Mouse (Mus musculus) ES-Bruce4 (cell line): ENCODE measurements around the gene Glrp1.

Experiments used
- CTCF ChIP-seq: IDR thresholded peaks from one replicate; pipeline ENCODE4 v1.8.1; 2011; ENCODE audit warnings: low read depth, low read length
- EP300 ChIP-seq: IDR thresholded peaks from 2 replicates; pipeline ENCODE4 v1.6.1; 2011; ENCODE audit warnings: low read depth, low read length; ENCODE audit not compliant: insufficient read depth
- POLR2A ChIP-seq: IDR thresholded peaks from one replicate; pipeline ENCODE4 v1.8.1; 2011; ENCODE audit warnings: low read length; ENCODE audit not compliant: insufficient read depth

DNA sequence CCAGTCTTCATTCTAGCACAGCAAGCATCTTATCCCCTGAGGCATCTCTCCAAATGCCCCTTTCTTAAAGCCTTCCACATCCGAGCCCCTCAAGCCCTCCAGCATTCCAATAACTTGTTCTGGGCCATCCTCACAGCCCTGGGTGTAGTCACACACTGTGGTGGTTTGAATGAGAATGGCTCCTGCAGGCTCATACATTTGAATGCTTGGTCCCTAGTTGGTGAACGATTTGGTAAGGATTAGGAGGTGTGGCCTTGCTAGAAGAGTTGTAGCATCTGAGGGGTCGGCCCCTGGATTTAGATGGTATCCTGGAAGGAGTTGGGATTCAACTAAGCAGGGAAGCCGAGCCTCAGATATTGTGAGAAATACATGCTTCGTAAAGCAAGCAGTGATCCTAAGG is 42.0 kb downstream of the Glrp1 start:
- no peak for TF ChIP-seq POLR2A
- TF ChIP-seq CTCF: no peak
- TF ChIP-seq EP300: no peak
